Mouse (Mus musculus): Measurements from ENCODE around the gene Plekha1. TPM values are rescaled to one million over a fixed set of nuclear protein-coding genes. Genes with fewer than 3 reads are reported as not detected.

Gene Plekha1
- polyA plus RNA-seq, 1 experiment = 23.1 TPM

DNA sequence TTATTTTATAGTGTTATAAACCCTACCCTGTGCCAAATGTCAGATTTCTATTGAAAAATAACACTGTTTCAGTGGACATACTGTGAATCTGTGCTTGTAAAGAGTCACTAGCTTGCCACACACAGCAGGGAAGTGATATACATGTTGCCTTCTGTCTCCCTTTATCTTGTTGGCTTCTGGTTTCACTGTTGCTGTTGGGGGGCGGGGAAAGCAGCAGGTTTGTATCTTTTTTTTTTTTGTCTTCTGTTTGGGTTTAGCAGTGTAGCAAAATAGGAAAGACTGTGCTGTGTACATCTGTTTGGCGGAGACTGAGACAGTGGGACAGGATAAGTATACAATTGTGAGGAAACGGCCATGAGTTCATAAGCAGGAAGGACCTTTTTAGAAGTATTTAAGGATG is 1.7 kb downstream of the Plekha1 start:
- 0 out of 2 replicates have a peak, but pooled peaks cover 3% of the 10 kb centered on the region for H3K4me1 ChIP-seq (replicated peaks; ENCODE audit: control insufficient read depth, insufficient read depth, low read length)
- no peak for DNase-seq
- no peak overlapping the region for H3K27ac ChIP-seq (ENCODE audit: control insufficient read depth, insufficient read depth, low read length)
- H3K27me3 ChIP-seq (ENCODE audit: control insufficient read depth, insufficient read depth, low read length) = no peaks in the 10 kb centered on the region
- no peak overlapping the region for H3K4me3 ChIP-seq (ENCODE audit: control insufficient read depth, insufficient read depth, low read length)
- 80% methylated on average over 3 of the region's 3 CpGs for WGBS
- no peaks in the 10 kb centered on the region for H3K36me3 ChIP-seq (ENCODE audit: control insufficient read depth, insufficient read depth, low read length)
- no peak for TF ChIP-seq CTCF (IDR thresholded peaks at IDR 0.05; ENCODE audit: borderline replicate concordance, control insufficient read depth, extremely low read depth, insufficient read depth, low read length, poor library complexity)
- TF ChIP-seq POLR2A (IDR thresholded peaks at IDR 0.05; ENCODE audit: control insufficient read depth, extremely low read depth, insufficient read depth, low read length, poor library complexity) = no peak

DNA sequence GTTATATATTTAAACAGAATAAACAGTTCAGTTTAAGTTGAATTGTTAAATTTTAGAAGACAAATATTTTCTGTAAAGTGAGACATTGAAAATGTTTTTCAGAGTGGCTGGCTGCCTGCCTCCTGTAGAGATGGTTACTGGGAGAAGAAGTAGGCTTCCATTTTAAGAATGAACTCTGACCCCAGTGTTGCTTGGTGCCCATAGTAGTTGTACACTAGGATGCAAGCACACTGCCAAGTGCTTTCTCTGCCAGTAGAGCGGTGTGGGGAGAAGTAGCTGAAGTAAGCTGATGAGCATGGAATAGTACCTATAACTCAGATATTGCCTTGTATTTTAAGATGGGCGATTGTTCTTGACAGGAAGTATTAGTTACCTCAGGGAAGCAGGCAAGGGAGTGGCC is 18.6 kb downstream of the Plekha1 start:
- WGBS = 97% methylated on average over 2 of the region's 2 CpGs
- no peak for DNase-seq

DNA sequence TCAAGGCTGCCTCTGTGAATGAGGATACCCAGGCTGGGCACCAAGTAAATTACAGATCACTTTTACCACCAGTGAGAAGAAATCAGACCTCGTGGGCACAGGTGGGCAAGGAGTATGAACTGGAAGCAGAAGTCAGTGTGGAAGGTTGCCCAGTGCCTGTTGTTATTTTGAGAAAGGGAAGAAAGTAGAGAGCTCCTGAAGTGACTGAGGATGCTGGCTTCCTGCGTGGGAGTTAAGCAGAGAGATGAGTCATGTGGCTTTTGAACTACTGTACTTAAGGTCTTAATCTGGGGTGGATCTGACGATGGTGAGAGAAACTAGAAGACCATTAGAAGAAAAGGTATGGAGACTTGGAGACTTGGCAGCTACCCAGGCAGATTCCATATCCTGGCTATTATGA is 20.7 kb downstream of the Plekha1 start:
- no peak overlapping the region for H3K27ac ChIP-seq (ENCODE audit: control insufficient read depth, insufficient read depth, low read length)
- H3K4me3 ChIP-seq (ENCODE audit: control insufficient read depth, insufficient read depth, low read length) = no peak overlapping the region
- peaks cover 6% of the 10 kb centered on the region for H3K4me1 ChIP-seq (replicated peaks; ENCODE audit: control insufficient read depth, insufficient read depth, low read length)
- no peaks in the 10 kb centered on the region for H3K36me3 ChIP-seq (ENCODE audit: control insufficient read depth, insufficient read depth, low read length)
- no peak for TF ChIP-seq POLR2A (IDR thresholded peaks at IDR 0.05; ENCODE audit: control insufficient read depth, extremely low read depth, insufficient read depth, low read length, poor library complexity)
- TF ChIP-seq CTCF (IDR thresholded peaks at IDR 0.05; ENCODE audit: borderline replicate concordance, control insufficient read depth, extremely low read depth, insufficient read depth, low read length, poor library complexity) = no peak
- no peaks in the 10 kb centered on the region for H3K27me3 ChIP-seq (ENCODE audit: control insufficient read depth, insufficient read depth, low read length)
- WGBS = 31% methylated on average over 3 of the region's 3 CpGs
- DNase-seq = no peak

More for the DNA sequence above, 18.6 kb downstream of the Plekha1 start:
- Histone ChIP-seq H3K4me1 (replicated peaks; ENCODE audit: control insufficient read depth, insufficient read depth, low read length) (peaks cover 6% of the 10 kb centered on the region), H3K27ac (ENCODE audit: control insufficient read depth, insufficient read depth, low read length) (no peak overlapping the region), H3K36me3 (ENCODE audit: control insufficient read depth, insufficient read depth, low read length) (no peaks in the 10 kb centered on the region), H3K4me3 (ENCODE audit: control insufficient read depth, insufficient read depth, low read length) (no peak overlapping the region), H3K27me3 (ENCODE audit: control insufficient read depth, insufficient read depth, low read length) (no peaks in the 10 kb centered on the region)
- TF ChIP-seq CTCF (IDR thresholded peaks at IDR 0.05; ENCODE audit: borderline replicate concordance, control insufficient read depth, extremely low read depth, insufficient read depth, low read length, poor library complexity) (no peak), POLR2A (IDR thresholded peaks at IDR 0.05; ENCODE audit: control insufficient read depth, extremely low read depth, insufficient read depth, low read length, poor library complexity) (no peak)

DNA sequence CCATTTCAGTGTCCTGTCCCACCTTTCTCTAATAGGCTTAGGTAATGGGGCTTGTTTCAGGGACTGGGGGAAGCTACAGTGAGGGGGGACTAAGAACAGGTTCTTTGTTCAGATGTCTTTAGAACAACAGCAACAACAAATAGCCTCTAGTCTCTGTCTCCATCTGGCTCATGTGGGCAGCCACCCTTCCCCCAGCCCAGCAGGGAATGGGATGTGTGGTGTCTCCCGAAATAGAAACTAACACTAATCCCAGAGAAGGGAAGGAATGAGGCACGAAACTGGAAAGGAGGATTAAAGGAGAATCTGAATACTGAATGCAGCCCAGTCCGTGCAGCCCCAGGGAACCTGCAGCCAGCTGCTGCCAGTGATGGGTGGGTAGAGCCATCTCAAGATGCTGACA is 22.4 kb downstream of the Plekha1 start:
- H3K27ac ChIP-seq (ENCODE audit: control insufficient read depth, insufficient read depth, low read length) = no peak overlapping the region
- DNase-seq = no peak
- H3K4me3 ChIP-seq (ENCODE audit: control insufficient read depth, insufficient read depth, low read length) = no peak overlapping the region
- no peaks in the 10 kb centered on the region for H3K27me3 ChIP-seq (ENCODE audit: control insufficient read depth, insufficient read depth, low read length)
- 93% methylated on average over 3 of the region's 3 CpGs for WGBS
- TF ChIP-seq CTCF (IDR thresholded peaks at IDR 0.05; ENCODE audit: borderline replicate concordance, control insufficient read depth, extremely low read depth, insufficient read depth, low read length, poor library complexity) (no peak), POLR2A (IDR thresholded peaks at IDR 0.05; ENCODE audit: control insufficient read depth, extremely low read depth, insufficient read depth, low read length, poor library complexity) (no peak)
- H3K36me3 ChIP-seq (ENCODE audit: control insufficient read depth, insufficient read depth, low read length) = no peaks in the 10 kb centered on the region
- peaks cover 12% of the 10 kb centered on the region for H3K4me1 ChIP-seq (replicated peaks; ENCODE audit: control insufficient read depth, insufficient read depth, low read length)

DNA sequence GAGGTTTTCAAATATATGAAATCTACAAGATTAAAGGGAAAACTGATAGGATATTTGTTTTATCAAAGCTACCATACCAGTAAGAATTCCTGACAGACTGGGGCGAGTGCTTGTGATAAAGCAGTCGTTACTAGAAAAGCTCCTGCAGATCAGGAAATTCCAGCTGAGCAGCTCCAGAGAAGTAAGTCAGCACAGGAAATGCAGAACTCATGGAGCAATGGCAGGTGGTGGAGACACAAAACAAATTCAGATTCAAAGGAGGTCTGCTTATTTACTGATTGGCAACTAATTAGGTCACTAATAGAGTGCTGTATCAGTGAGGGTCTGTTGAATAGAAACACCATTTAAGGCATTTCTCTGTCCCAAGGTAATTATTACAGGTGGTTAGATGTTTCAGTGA is 25.3 kb downstream of the Plekha1 start:
- H3K36me3 ChIP-seq (ENCODE audit: control insufficient read depth, insufficient read depth, low read length) = no peaks in the 10 kb centered on the region
- DNase-seq = no peak
- H3K4me3 ChIP-seq (ENCODE audit: control insufficient read depth, insufficient read depth, low read length) = no peak overlapping the region
- TF ChIP-seq CTCF (IDR thresholded peaks at IDR 0.05; ENCODE audit: borderline replicate concordance, control insufficient read depth, extremely low read depth, insufficient read depth, low read length, poor library complexity) (no peak), POLR2A (IDR thresholded peaks at IDR 0.05; ENCODE audit: control insufficient read depth, extremely low read depth, insufficient read depth, low read length, poor library complexity) (no peak)
- H3K27me3 ChIP-seq (ENCODE audit: control insufficient read depth, insufficient read depth, low read length) = no peaks in the 10 kb centered on the region
- no peak overlapping the region for H3K27ac ChIP-seq (ENCODE audit: control insufficient read depth, insufficient read depth, low read length)
- peaks cover 12% of the 10 kb centered on the region for H3K4me1 ChIP-seq (replicated peaks; ENCODE audit: control insufficient read depth, insufficient read depth, low read length)
- WGBS = 95% methylated on average over 2 of the region's 2 CpGs

DNA sequence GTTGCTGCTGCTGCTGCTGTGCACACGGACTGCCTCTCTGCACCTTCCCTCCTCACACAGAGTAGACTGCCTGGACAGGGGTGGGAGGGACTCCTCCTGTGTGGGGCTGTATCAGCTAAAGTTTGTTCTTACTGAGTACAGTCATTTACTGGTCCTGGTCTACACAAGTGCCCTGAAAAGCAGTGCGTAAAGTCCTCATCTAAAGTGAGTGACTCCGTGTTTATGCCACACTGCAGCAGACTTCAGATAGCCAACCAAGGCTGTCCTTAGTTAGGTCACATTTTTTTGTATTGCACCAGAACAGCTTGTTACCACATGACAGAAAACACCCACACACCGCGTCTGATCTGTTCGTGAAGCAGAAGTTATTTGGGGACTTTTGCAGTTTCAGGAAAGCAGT is 27.4 kb downstream of the Plekha1 start:
- no peaks in the 10 kb centered on the region for H3K27me3 ChIP-seq (ENCODE audit: control insufficient read depth, insufficient read depth, low read length)
- peak; percentile 40 for DNase-seq
- H3K4me1 ChIP-seq (replicated peaks; ENCODE audit: control insufficient read depth, insufficient read depth, low read length) = peaks cover 6% of the 10 kb centered on the region
- TF ChIP-seq POLR2A (IDR thresholded peaks at IDR 0.05; ENCODE audit: control insufficient read depth, extremely low read depth, insufficient read depth, low read length, poor library complexity) = no peak
- TF ChIP-seq CTCF (IDR thresholded peaks at IDR 0.05; ENCODE audit: borderline replicate concordance, control insufficient read depth, extremely low read depth, insufficient read depth, low read length, poor library complexity) = no peak
- H3K36me3 ChIP-seq (ENCODE audit: control insufficient read depth, insufficient read depth, low read length) = no peaks in the 10 kb centered on the region
- H3K27ac ChIP-seq (ENCODE audit: control insufficient read depth, insufficient read depth, low read length) = peak overlapping the region; percentile 71
- H3K4me3 ChIP-seq (ENCODE audit: control insufficient read depth, insufficient read depth, low read length) = no peak overlapping the region
- WGBS = 26% methylated on average over 6 of the region's 6 CpGs

Data from thymus, adult 2 months (tissue).